Mouse (Mus musculus): ENCODE data around the gene Rela.

The Rela gene

GRCm38 (mm10) chr19:5636036-5636570 is 1.2 kb upstream of the Rela start:
- no peak for DNase-seq (ENCODE audit: low spot score in 2 of 2)

GRCm38 (mm10) chr19:5636571-5637041 is 677 bp upstream of the Rela start:
- DNase-seq (ENCODE audit: low spot score in 2 of 2), result no peak

GRCm38 (mm10) chr19:5638416-5639005 is 1.2 kb downstream of the Rela start:
- no peak for DNase-seq (ENCODE audit: low spot score in 2 of 2)

- no peak for DNase-seq (ENCODE audit: low spot score in 2 of 2)
These were observed 3.1 kb downstream of the Rela start for GRCm38 (mm10) chr19:5640339-5640738.

GRCm38 (mm10) chr19:5641021-5641420 is 3.7 kb downstream of the Rela start:
- no peak for DNase-seq (ENCODE audit: low spot score in 2 of 2)

- no peak for DNase-seq (ENCODE audit: low spot score in 2 of 2)
These were observed 4.4 kb downstream of the Rela start for GRCm38 (mm10) chr19:5641641-5642040.

- no peak for DNase-seq (ENCODE audit: low spot score in 2 of 2)
These were observed 8.0 kb downstream of the Rela start for GRCm38 (mm10) chr19:5645280-5645679.

- no peak for DNase-seq (ENCODE audit: low spot score in 2 of 2)
These were observed 9.5 kb downstream of the Rela start for GRCm38 (mm10) chr19:5646731-5647330.

GRCm38 (mm10) chr19:5647791-5648190 is 10.5 kb downstream of the Rela start:
- no peak for DNase-seq (ENCODE audit: low spot score in 2 of 2)

GRCm38 (mm10) chr19:5648401-5649297 is 11.4 kb downstream of the Rela start:
- peak; percentile 74 to 83 for DNase-seq (ENCODE audit: low spot score in 2 of 2)

- no peak for DNase-seq (ENCODE audit: low spot score in 2 of 2)
These were observed 12.0 kb downstream of the Rela start for GRCm38 (mm10) chr19:5649298-5649741.

- DNase-seq (ENCODE audit: low spot score in 2 of 2), result no peak
These were observed 14.4 kb downstream of the Rela start for GRCm38 (mm10) chr19:5651502-5652274.

GRCm38 (mm10) chr19:5652570-5652969 is 15.3 kb downstream of the Rela start:
- DNase-seq (ENCODE audit: low spot score in 2 of 2), result peak in 1 of 2 experiments; percentile 20

GRCm38 (mm10) chr19:5653969-5654719 is 16.9 kb downstream of the Rela start:
- DNase-seq (ENCODE audit: low spot score in 2 of 2), result no peak

GRCm38 (mm10) chr19:5654720-5655298 is 17.5 kb downstream of the Rela start:
- DNase-seq (ENCODE audit: low spot score in 2 of 2), result no peak

- DNase-seq (ENCODE audit: low spot score in 2 of 2), result peak in 1 of 2 experiments; percentile 17
These were observed 23.9 kb downstream of the Rela start for GRCm38 (mm10) chr19:5660942-5661751.

GRCm38 (mm10) chr19:5662310-5662709 is 25.0 kb downstream of the Rela start:
- no peak for DNase-seq (ENCODE audit: low spot score in 2 of 2)

- peak; percentile 61 to 70 for DNase-seq (ENCODE audit: low spot score in 2 of 2)
These were observed 26.0 kb downstream of the Rela start, which contains the start of gene Sipa1 for GRCm38 (mm10) chr19:5662981-5663913. Gene Sipa1, minus strand, starts transcription at chr19:5663707.

All from right cerebral cortex, adult 2 months (tissue).